Mouse (Mus musculus) left cerebral cortex, adult 8-10 months (tissue): ENCODE measurements at regions not wholly inside any gene's neighbourhood (a gene's known extent, or its start where the extent isn't known, plus 50 kb on each side); places are given as distances from the start of the nearest gene placed in this dataset.

ENCODE experiments used
- DNase-seq, 2 experiments: peaks; one replicate each; pipeline ENCODE4 v3.0.0; 2022; ENCODE audit warnings: low spot score in 2 of 2

GRCm38 (mm10) chr12:32488578-32488892 lies 110.0 kb downstream of the Ccdc71l start:
- no peak for DNase-seq

- no peak for DNase-seq
Measured at GRCm38 (mm10) chr12:32489415-32490139, 111.1 kb downstream of the Ccdc71l start.

- no peak for DNase-seq
Measured at GRCm38 (mm10) chr12:32504196-32504595, 125.7 kb downstream of the Ccdc71l start.

- no peak for DNase-seq
Measured at GRCm38 (mm10) chr12:32508671-32509070, 130.2 kb downstream of the Ccdc71l start.

- DNase-seq, result no peak
Measured at GRCm38 (mm10) chr12:32525586-32525985, 147.1 kb downstream of the Ccdc71l start.

- no peak for DNase-seq
Measured at GRCm38 (mm10) chr12:32531216-32531615, 152.7 kb downstream of the Ccdc71l start.

GRCm38 (mm10) chr12:32533641-32534040 lies 155.1 kb downstream of the Ccdc71l start:
- no peak for DNase-seq

GRCm38 (mm10) chr12:32545466-32545865 lies 167.0 kb downstream of the Ccdc71l start:
- no peak for DNase-seq

- no peak for DNase-seq
Measured at GRCm38 (mm10) chr12:32546356-32546755, 167.9 kb downstream of the Ccdc71l start.

GRCm38 (mm10) chr12:32553793-32554192 lies 175.3 kb downstream of the Ccdc71l start:
- DNase-seq, result no peak

GRCm38 (mm10) chr12:32567777-32568176 lies 189.3 kb downstream of the Ccdc71l start:
- no peak for DNase-seq

- no peak for DNase-seq
Measured at GRCm38 (mm10) chr12:32581304-32581703, 202.8 kb downstream of the Ccdc71l start.

- DNase-seq, result peak in 1 of 2 experiments; percentile 6
Measured at GRCm38 (mm10) chr12:32602131-32602815, 217.1 kb upstream of the Nampt start.

GRCm38 (mm10) chr12:32605353-32605752 lies 214.0 kb upstream of the Nampt start:
- no peak for DNase-seq

GRCm38 (mm10) chr12:32615000-32615399 lies 204.3 kb upstream of the Nampt start:
- no peak for DNase-seq

GRCm38 (mm10) chr12:32616086-32616485 lies 203.3 kb upstream of the Nampt start:
- no peak for DNase-seq

GRCm38 (mm10) chr12:32617031-32617430 lies 202.3 kb upstream of the Nampt start:
- no peak for DNase-seq

GRCm38 (mm10) chr12:32619830-32620229 lies 199.5 kb upstream of the Nampt start:
- DNase-seq, result no peak

GRCm38 (mm10) chr12:32621739-32622138 lies 197.6 kb upstream of the Nampt start:
- DNase-seq, result no peak

- no peak for DNase-seq
Measured at GRCm38 (mm10) chr12:32628552-32628951, 190.8 kb upstream of the Nampt start.

- DNase-seq, result no peak
Measured at GRCm38 (mm10) chr12:32632935-32633334, 186.4 kb upstream of the Nampt start.

GRCm38 (mm10) chr12:32635055-32635454 lies 184.3 kb upstream of the Nampt start:
- no peak for DNase-seq
